Mouse (Mus musculus) cerebellum, adult 9-11 months (tissue): Measurements from ENCODE around the gene Cebpz.

Experiments
- DNase-seq: peaks from one replicate; pipeline ENCODE4 v3.0.0; 2022

Gene Cebpz

GRCm38 (mm10) chr17:78936466-78937228 lies at the start of gene Cebpz, which contains the start of gene Ndufaf7:
TSS of gene Cebpz (minus strand) at chr17:78937066.
TSS of gene Ndufaf7 (plus strand) at chr17:78937136.
- DNase-seq: peak; percentile 98

- no peak for DNase-seq
These were observed 46.9 kb upstream of the Cebpz start for GRCm38 (mm10) chr17:78983736-78984135.

DNA sequence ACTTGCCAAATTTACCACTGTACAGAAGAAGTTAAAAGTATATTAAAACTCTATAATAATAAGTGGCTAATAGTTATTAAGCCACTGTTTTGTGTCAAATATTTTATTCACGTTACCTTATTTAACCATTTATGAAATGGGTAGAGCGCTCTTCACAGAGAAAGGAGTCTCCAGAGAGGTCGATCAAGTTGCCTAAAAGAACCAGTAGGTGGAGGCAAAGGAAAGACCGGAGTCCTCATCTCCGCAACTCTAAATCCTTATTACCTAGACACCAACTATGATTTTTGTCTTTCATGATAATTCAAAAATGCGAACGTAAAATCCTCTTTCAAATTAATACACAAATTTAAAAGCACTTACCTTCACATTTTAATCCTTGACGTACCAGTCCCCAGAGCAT lies 46.3 kb upstream of the Cebpz start:
- DNase-seq: no peak

DNA sequence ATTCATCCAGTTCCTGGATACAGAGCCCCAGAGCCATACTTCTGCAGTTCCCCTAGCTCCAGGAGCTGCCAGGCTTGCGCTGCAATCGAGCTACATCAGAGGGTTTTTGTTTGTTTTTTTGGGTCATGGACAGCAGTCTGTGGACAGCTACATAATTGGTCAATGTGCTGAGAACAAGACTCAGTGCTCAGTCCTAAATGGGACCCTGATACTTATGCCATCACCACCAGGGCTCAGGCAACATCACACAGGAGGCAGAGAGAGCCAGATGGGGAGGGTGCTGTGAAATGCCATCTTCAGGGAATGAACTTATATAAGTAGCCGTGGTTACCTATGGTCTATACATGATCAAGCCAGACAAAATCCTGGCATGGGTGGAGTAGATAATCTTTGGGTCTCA lies 31.6 kb upstream of the Cebpz start:
- DNase-seq: no peak

DNA sequence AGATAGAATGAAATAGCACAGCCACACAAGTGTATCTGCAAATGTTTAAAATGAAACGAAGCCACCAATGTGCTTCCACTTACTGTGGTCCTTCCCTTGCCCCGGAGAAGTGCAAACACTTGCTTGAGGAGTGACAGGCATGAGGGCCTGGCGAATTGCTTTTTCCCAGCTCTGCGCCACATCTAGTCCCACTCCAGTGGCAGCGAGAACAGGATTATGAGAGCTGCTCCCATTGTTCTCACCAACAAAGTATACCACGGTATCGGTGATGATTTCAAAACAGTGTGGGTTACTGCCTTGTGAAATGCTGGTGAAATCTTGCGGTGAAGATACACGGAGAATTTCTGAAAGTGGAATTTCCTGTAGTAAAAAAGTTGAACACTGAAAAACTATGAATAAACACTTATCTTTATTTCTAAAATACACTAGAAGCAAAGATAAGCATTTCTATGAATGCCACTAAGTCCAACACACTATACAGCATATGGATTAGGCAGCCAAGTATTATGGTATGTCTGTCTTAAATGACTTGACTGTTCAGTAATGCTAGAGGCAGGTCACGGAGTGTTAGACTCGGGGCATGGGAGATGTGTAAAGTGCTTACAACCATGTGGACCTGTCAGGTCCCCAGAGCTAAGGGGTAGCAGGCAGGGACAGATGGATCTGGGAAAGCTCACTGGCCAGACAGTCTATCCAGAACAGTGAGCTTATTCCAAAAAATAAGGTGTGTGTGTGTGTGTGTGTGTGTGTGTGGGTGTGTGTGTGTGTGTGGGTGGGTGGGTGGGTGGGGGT lies 29.4 kb upstream of the Cebpz start:
- DNase-seq: no peak

- no peak for DNase-seq
These were observed 27.5 kb upstream of the Cebpz start for GRCm38 (mm10) chr17:78964387-78964786.

GRCm38 (mm10) chr17:78959473-78959872 lies 22.6 kb upstream of the Cebpz start:
- DNase-seq: no peak

- no peak for DNase-seq
These were observed 16.4 kb upstream of the Cebpz start for GRCm38 (mm10) chr17:78953240-78953639.

DNA sequence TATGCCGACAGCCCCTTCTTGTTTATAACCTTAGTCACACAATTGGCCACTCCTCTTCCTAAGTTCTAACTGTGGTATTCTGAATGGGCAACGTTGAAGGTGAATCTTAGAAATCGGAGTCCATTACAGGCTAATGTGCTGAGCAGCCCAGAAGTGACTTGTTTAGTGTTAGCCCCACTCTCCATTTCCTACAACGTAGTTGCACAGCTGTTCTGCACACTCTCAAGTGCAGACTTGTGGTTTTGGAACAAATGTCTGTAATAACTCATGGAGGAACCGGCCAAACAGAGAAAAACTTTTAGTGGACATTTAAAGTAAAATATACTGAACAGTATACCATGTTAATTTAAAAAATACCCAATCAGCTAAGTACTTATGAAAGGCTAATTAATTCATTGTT lies 15.2 kb upstream of the Cebpz start:
- no peak for DNase-seq

DNA sequence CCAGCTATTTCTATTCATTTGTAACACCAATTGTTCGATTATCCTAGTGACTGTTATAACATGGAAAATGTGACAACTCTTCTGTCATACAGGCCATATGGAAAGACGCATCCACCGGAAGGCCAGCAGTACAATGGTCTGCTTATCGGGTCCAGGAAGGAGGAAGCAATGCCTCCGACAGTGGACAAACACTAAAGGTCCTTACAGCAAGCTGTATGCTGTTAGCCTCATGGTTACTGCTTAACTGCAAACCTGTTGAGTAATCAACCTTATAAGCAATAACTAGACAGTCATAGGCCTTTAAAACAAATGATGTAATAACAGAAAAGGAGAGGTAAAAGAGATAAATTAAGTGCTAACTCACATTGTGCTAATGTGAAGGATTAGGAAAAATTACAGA lies 14.4 kb upstream of the Cebpz start:
- no peak for DNase-seq

- DNase-seq: no peak
These were observed 5.7 kb upstream of the Cebpz start for GRCm38 (mm10) chr17:78942579-78942978.

DNA sequence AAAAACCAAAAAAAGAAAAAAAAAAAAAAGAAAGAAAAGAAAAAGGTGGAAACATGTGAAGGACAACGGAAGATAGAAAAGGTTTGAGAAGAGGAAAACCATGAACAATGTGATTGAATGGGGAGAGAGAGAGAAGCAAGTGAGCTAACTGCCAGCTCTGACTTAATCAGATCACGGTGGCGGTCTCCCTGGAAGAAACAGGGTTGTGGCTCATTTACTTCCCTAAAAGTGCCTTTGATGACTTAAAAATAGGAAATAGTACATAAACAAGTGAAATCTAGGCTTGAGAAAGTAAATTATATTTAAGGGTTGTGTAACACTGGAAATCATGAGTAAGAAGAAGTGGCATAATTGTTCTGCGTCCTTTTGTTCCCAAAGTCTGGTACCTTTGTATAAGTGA lies 2.1 kb upstream of the Cebpz start:
- DNase-seq: no peak

- DNase-seq: no peak
These were observed 475 bp upstream of the Cebpz start for GRCm38 (mm10) chr17:78937229-78937853.

DNA sequence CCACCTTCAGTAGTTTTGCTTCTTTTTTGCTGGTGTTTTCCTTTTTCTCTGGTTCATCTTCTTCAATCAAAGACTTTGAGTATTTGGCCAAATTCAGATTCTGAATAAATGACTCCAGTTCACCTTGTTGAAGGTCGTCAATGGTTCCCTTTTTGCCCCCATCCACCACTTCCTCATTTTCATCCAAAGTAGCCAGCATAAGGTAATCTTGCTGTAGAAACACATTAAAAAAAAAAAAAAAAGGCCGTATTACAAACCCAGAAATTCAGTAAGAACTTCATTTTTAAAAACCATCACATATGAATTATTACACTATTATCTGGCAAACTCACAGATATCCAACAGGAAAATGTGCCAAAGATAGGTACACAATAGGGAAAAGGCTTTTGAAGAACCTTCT lies 1.0 kb downstream of the Cebpz start:
- no peak for DNase-seq

GRCm38 (mm10) chr17:78917696-78918095 lies 19.2 kb downstream of the Cebpz start:
- no peak for DNase-seq

DNA sequence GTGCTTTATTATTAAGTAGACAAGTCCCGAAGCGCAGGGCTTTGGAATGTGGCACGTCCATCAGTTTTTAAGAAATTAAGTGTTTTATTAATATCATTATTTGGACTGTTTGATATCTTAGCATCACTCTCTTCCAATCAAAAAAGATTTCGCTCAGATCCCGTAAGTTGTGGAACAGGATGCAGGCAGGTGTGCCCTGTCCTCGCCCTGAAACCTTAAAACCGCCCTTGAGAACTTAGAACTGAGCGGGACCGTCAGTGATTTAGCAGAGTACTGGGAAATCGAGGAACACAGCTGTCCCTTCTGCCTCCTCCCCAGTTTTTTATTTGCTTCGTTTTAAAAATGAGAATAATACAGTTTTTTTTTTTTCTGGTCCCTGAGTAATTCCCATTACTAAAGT lies 20.0 kb downstream of the Cebpz start:
- DNase-seq: no peak

GRCm38 (mm10) chr17:78916369-78916813 lies 20.5 kb downstream of the Cebpz start, which contains the start of gene Cebpzos:
TSS of gene Cebpzos (plus strand) at chr17:78916500.
- DNase-seq: peak; percentile 94

DNA sequence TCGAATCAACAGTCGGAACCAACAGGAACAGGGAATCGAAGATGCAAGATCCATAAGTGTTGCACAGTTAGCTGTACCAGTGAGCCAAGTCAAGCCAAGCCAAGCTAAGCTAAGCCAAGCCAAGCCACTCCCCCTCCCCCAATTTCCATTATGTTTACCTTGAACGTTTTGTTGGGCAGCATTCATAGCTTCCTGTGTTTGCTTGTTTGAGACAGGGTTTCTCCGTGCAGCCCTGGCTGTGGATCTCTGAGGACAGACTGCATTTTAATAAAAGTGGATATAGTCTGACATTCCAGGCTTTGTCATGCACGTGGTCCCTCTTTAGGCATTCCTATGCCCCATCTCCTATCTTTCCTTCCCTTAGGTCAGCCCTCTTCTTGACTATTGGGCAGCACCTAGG lies 21.1 kb downstream of the Cebpz start:
- DNase-seq: no peak

- DNase-seq: no peak
These were observed 22.9 kb downstream of the Cebpz start for GRCm38 (mm10) chr17:78913921-78914320.

- peak; percentile 40 for DNase-seq
These were observed 24.0 kb downstream of the Cebpz start for GRCm38 (mm10) chr17:78912861-78913281.

- DNase-seq: no peak
These were observed 27.5 kb downstream of the Cebpz start for GRCm38 (mm10) chr17:78909374-78909773.

DNA sequence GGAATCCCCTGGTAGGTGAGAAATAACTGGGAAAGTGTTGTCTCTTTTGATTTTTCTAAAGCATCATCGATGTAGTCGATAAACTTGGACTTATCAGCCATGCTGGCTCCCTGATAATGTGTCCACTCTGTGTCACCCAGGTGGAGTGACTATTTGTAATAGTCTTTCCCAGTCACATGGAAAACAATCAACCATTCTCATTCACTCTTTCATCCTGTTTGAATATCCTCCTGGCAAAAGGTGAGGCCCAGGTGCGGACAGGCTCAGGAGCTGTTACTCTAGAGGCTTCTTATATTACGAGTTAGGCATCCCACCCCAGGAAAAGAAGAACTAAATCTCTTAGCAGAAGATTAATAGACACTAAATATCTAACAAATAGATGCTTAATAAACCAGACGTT lies 30.0 kb downstream of the Cebpz start, which contains the start of gene Sult6b1:
TSS of gene Sult6b1 (minus strand) at position 101 of the 400 bp plus-strand sequence.
- DNase-seq: no peak

DNA sequence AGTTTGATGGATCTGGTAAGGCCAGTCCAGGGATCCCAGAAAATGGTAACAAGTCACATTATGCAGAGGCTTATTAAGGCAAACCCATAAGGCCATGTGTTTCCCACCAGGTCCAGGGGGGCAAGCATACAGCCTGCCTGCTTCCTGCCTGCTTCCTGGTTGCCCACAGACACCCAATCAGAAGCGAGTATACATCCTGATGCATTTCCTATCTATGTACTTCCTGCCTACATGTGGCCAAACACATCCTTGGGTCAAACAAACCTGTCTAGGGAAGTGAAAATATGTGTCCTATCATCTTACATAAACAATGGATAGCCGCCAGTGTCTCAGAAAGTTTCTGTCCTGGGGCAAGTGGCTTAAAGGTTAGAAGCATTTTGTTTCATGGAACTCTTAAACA lies 33.7 kb downstream of the Cebpz start:
- DNase-seq: no peak
